Mouse (Mus musculus) heart, postnatal 0 days (tissue): Measurements from ENCODE around the gene Plppr1. TPM values are rescaled to one million over a fixed set of nuclear protein-coding genes. Genes with fewer than 3 reads are reported as not detected.
A peak's percentile ranks its signal among the peaks of the same experiment; 100 is the strongest.

ENCODE experiments used
- ATAC-seq: fragments of 200-750 bp; cut with Nextera tagmentation; 2 replicates; pipeline ENCODE4 v1.8.0; 2017; ENCODE audit warnings: low read depth, moderate number of reproducible peaks, moderate library complexity; ENCODE audit not compliant: insufficient read depth
- DNase-seq: peaks from one replicate; pipeline ENCODE4 v3.0.0-alpha.2; 2016; ENCODE audit warnings: low spot score
- H3K27ac ChIP-seq: fragments of 300-500 bp; sonication (generic); 2 replicates; pipeline ENCODE4 v1.5.1; 2014; ENCODE audit warnings: low read depth, mild to moderate bottlenecking
- H3K27me3 ChIP-seq: fragments of 300-500 bp; sonication (generic); 2 replicates; pipeline ENCODE4 v1.6.1; 2014; ENCODE audit warnings: low read length, mixed read lengths; ENCODE audit not compliant: control insufficient read depth, insufficient read depth
- H3K36me3 ChIP-seq: fragments of 300-500 bp; sonication (generic); replicated peaks from 2 replicates; pipeline ENCODE4 v1.6.1; 2014; ENCODE audit warnings: low read length, mixed read lengths; ENCODE audit not compliant: control insufficient read depth, insufficient read depth
- H3K4me1 ChIP-seq: fragments of 300-500 bp; sonication (generic); 2 replicates; pipeline ENCODE4 v1.6.1; 2014; ENCODE audit warnings: antibody characterized with exemption; ENCODE audit not compliant: control insufficient read depth, insufficient read depth
- H3K4me2 ChIP-seq: fragments of 300-500 bp; sonication (generic); 2 replicates; pipeline ENCODE4 v1.6.1; 2014; ENCODE audit warnings: low read depth, mild to moderate bottlenecking, low read length, moderate library complexity
- H3K4me3 ChIP-seq: fragments of 300-500 bp; sonication (generic); 2 replicates; pipeline ENCODE4 v1.5.1; 2014; ENCODE audit warnings: low read depth, low read length
- H3K9ac ChIP-seq: fragments of 300-500 bp; sonication (generic); replicated peaks from 2 replicates; pipeline ENCODE4 v1.6.1; 2014; ENCODE audit warnings: low read depth, low read length, mixed read lengths
- H3K9me3 ChIP-seq: fragments of 300-500 bp; sonication (generic); replicated peaks from 2 replicates; pipeline ENCODE4 v1.6.1; 2016; ENCODE audit warnings: low read length; ENCODE audit not compliant: control insufficient read depth
- CTCF ChIP-seq: IDR thresholded peaks from 2 replicates; pipeline ENCODE4 v1.5.1; 2016; ENCODE audit warnings: antibody characterized with exemption, control low read depth, low read depth
- EP300 ChIP-seq: IDR thresholded peaks from 2 replicates; pipeline ENCODE4 v1.6.1; 2016; ENCODE audit warnings: antibody characterized with exemption, low read depth
- WGBS: fragments of 180-500 bp; shearing (Covaris S2); extraction: QIAGEN DNeasy Blood & Tissue Kit; methylation state at CpG from one replicate; pipeline ENCODE4 v1.1.7; 2014; 5-methylcytosine and 5-hydroxymethylcytosine counted together
- polyA plus RNA-seq: library from polyadenylated mRNA; unstranded; fragments of >200 nt; fragmentation: Nextera tagmentation; extraction: Ambion mirVana; gene quantifications from 2 replicates; pipeline ENCODE4 v1.2.1, GENCODE M21; 2015
- total RNA-seq: library from RNA; depleted of rRNA; stranded (reverse); fragments of >200 nt; gene quantifications from 2 replicates; pipeline ENCODE4 v1.2.3, GENCODE M21; 2014; ENCODE audit warnings: low replicate concordance

The Plppr1 gene
- total and polyA plus RNA-seq, 2 experiments from 2014 or later: 3.7 to 5.2 TPM

- Histone ChIP-seq H3K4me3 (no peak overlapping the region), H3K9me3 (no peaks in the 10 kb centered on the region), H3K27me3 (no peaks in the 10 kb centered on the region), H3K4me1 (no peaks in the 10 kb centered on the region), H3K9ac (no peak overlapping the region), H3K36me3 (no peaks in the 10 kb centered on the region), H3K27ac (no peak overlapping the region), H3K4me2 (no peak overlapping the region)
- 84% methylated on average over 1 of the region's 1 CpGs for WGBS
- ATAC-seq: no peak
- DNase-seq: no peak
- TF ChIP-seq EP300 (no peak), CTCF (no peak)
These were observed 8.4 kb upstream of the Plppr1 start for GRCm38 (mm10) chr4:49050628-49051027.

DNA sequence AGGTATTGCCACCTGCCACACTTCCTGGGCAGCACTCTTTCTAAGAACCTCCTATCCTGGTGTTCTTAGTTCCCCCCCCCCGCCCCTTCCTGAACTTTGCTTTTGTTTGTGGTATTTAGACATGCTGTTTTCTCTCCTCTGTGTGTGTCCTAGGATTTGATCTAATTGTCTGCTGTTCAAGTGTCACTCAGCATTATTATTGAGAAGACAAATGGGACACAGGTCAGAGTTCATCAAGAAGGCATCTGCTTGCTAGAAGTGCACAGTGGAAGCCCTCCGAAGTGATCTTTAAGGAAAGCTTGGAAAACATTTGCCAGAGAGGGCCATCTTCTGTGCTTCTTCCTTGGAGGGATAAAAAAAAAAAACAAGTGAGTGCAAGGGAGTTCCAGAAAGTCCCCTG is 1.2 kb upstream of the Plppr1 start:
- peaks cover 3% of the 10 kb centered on the region; the same call in 1 of the 2 replicates for H3K4me1 ChIP-seq
- no peaks in the 10 kb centered on the region for H3K9me3 ChIP-seq
- no peak for DNase-seq
- no peaks in the 10 kb centered on the region for H3K27me3 ChIP-seq
- ATAC-seq: no peak
- no peak overlapping the region for H3K9ac ChIP-seq
- no peak overlapping the region for H3K4me2 ChIP-seq
- 70% methylated on average over 2 of the region's 2 CpGs for WGBS
- no peaks in the 10 kb centered on the region for H3K36me3 ChIP-seq
- no peak overlapping the region for H3K4me3 ChIP-seq
- TF ChIP-seq EP300 (no peak), CTCF (no peak)
- no peak overlapping the region for H3K27ac ChIP-seq

DNA sequence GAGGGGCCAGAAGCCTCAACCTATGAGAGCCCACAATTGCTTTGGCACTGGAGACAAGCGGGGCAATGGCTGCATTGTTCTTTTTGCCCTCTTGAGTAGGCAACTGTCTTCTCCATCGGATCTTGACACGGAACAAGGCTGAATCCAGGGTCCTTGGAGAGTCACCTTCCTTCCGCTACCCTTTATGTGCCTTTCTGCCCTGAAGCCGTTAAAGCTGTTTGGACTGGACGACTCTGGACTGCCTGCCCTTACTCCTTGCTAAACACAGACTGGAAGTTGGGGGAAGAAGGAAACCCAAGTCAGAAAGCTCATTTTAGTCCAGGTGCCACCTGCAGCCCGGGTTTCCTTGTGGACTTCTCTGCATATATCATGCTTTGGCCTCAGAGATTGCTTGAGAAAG is 516 bp upstream of the Plppr1 start:
- Histone ChIP-seq H3K4me1 (peaks cover 3% of the 10 kb centered on the region; the same call in 1 of the 2 replicates), H3K9me3 (no peaks in the 10 kb centered on the region), H3K4me3 (peak overlapping the region; percentile 67), H3K27me3 (no peaks in the 10 kb centered on the region), H3K36me3 (no peaks in the 10 kb centered on the region), H3K9ac (peak overlapping the region; percentile 54; the same call in 1 of the 2 replicates), H3K4me2 (peak overlapping the region; percentile 89), H3K27ac (no peak overlapping the region)
- DNase-seq (no peak), ATAC-seq (peak; percentile 33; the same call in 1 of the 2 replicates)
- 16% methylated on average over 7 of the region's 7 CpGs for WGBS
- TF ChIP-seq EP300: no peak

DNA sequence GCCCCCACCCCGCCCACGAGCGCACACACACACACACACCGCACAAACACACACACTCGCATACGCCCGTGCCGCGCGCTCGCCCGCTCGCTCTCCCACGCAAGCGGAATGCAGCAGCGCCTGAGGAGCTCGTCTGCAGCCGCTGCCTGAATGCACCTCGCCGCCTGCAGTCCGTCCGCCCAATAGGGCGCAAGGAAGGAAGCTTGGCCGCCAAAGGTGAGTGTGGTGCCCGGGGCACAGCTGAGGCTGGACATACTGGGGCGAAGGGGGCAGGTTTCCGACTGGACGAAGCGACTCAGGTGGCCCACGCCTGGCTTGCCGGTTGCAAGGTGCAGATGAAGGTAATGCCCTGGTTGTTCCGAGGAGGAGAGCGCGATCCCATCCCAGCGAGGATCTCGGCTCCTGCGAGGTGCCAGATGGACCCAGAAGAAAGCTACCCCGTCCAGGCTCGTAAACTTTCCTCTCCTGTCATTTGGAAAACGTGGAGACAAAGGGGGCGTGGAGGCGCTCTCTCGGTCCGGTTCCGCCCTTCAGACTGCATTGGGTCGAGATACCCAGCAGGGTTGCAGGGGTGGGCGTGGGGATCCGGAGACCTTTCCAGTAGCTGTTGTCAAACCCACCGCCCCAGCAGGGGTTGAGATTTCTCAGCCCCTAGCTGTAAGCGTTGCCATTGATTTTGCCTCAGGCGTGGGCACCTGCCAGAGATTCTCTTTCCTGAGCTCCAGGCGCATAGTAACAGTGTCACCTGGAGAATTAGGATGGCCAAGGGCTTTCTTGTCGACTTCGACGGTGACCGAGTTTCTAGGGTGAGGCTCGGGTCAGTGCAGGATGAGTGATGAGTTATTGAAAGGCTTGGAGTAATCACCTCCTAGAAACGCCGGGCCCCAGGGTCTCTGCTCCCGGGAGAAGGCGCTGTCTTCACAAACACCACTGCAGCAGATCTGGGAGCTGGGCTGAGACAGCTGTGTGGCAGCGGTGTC is 619 bp downstream of the Plppr1 start:
- H3K27me3 ChIP-seq: no peaks in the 10 kb centered on the region
- H3K4me2 ChIP-seq: peak overlapping the region; percentile 89
- ATAC-seq (peak; percentile 62), DNase-seq (no peak)
- peak; percentile 18; the same call in 1 of the 2 replicates for TF ChIP-seq CTCF
- TF ChIP-seq EP300: no peak
- H3K9me3 ChIP-seq: no peaks in the 10 kb centered on the region
- 0 out of 2 replicates have a peak overlapping the region, but pooled peaks have one; percentile 16 for H3K27ac ChIP-seq
- H3K4me3 ChIP-seq: peak overlapping the region; percentile 67
- under 1% methylated on average over 61 of the region's 62 CpGs for WGBS
- H3K9ac ChIP-seq: peak overlapping the region; percentile 54
- H3K4me1 ChIP-seq: peaks cover 3% of the 10 kb centered on the region; the same call in 1 of the 2 replicates
- no peaks in the 10 kb centered on the region for H3K36me3 ChIP-seq

DNA sequence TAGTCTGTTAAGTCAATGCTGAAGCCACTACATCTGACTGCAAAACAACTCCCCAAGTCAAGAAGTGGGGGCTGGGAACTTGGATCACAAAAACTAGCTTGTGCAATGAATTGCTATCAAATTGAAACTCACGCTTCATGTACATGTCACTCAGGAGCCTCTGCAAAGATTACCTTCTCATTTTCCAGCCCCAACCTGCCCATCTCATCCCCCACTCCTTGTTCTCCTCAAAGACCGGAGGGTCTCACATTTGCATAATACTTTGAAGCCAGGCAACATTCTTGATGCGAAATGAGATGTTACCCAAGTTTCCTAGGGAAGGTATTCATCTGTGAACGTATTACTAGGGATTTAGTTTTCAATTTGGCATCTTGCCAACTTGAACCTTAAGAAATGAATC is 10.4 kb downstream of the Plppr1 start:
- ATAC-seq: no peak
- TF ChIP-seq CTCF: no peak
- TF ChIP-seq EP300: no peak
- DNase-seq: no peak

More for the DNA sequence above, 10.4 kb downstream of the Plppr1 start:
- H3K4me1 ChIP-seq: peaks cover 15% of the 10 kb centered on the region
- H3K9ac ChIP-seq: no peak overlapping the region
- no peaks in the 10 kb centered on the region for H3K36me3 ChIP-seq
- no peaks in the 10 kb centered on the region for H3K9me3 ChIP-seq
- 86% methylated on average over 4 of the region's 4 CpGs for WGBS
- no peak overlapping the region for H3K4me3 ChIP-seq
- H3K27ac ChIP-seq: no peak overlapping the region
- H3K27me3 ChIP-seq: no peaks in the 10 kb centered on the region
- H3K4me2 ChIP-seq: no peak overlapping the region
